Mouse (Mus musculus) embryonic facial prominence, embryonic 12.5 days (tissue): ENCODE measurements at regions not wholly inside any gene's neighbourhood (a gene's known extent, or its start where the extent isn't known, plus 50 kb on each side); places are given as distances from the start of the nearest gene placed in this dataset.

ENCODE experiments used
- ATAC-seq: fragments of 200-750 bp; cut with Nextera tagmentation; 2 replicates; pipeline ENCODE4 v1.8.0; 2017; ENCODE audit not compliant: insufficient number of reproducible peaks, insufficient read depth, low FRiP score, low TSS enrichment
- H3K27ac ChIP-seq: fragments of 300-500 bp; sonication (generic); 2 replicates; pipeline ENCODE4 v1.5.1; 2016; ENCODE audit warnings: mild to moderate bottlenecking
- H3K27me3 ChIP-seq: fragments of 300-500 bp; sonication (generic); 2 replicates; pipeline ENCODE4 v1.6.1; 2016; ENCODE audit warnings: mild to moderate bottlenecking, moderate library complexity
- H3K36me3 ChIP-seq: fragments of 300-500 bp; sonication (generic); 2 replicates; pipeline ENCODE4 v1.6.1; 2016; ENCODE audit warnings: mild to moderate bottlenecking
- H3K4me1 ChIP-seq: fragments of 300-500 bp; sonication (generic); 2 replicates; pipeline ENCODE4 v1.6.1; 2016
- H3K4me2 ChIP-seq: fragments of 300-500 bp; sonication (generic); replicated peaks from 2 replicates; pipeline ENCODE4 v1.6.1; 2016; ENCODE audit warnings: mild to moderate bottlenecking, moderate library complexity
- H3K4me3 ChIP-seq: fragments of 300-500 bp; sonication (generic); 2 replicates; pipeline ENCODE4 v1.5.1; 2016; ENCODE audit warnings: mild to moderate bottlenecking
- H3K9ac ChIP-seq: fragments of 300-500 bp; sonication (generic); 2 replicates; pipeline ENCODE4 v1.6.1; 2016; ENCODE audit warnings: mild to moderate bottlenecking, moderate library complexity
- H3K9me3 ChIP-seq: fragments of 300-500 bp; sonication (generic); 2 replicates; pipeline ENCODE4 v1.6.1; 2016; ENCODE audit warnings: mild to moderate bottlenecking, moderate library complexity
- WGBS: fragments of 180-500 bp; shearing (Covaris S2); methylation state at CpG from one replicate; pipeline ENCODE4 v1.1.7; 2016; 5-methylcytosine and 5-hydroxymethylcytosine counted together

GRCm38 (mm10) chr3:82781464-82781863 is 94.8 kb downstream of the Rbm46 start:
- Histone ChIP-seq H3K27ac (no peak overlapping the region), H3K9me3 (no peaks in the 10 kb centered on the region), H3K4me1 (no peaks in the 10 kb centered on the region), H3K27me3 (no peaks in the 10 kb centered on the region), H3K4me3 (no peak overlapping the region), H3K9ac (no peak overlapping the region), H3K36me3 (no peaks in the 10 kb centered on the region), H3K4me2 (no peak overlapping the region)
- 81% methylated on average over 1 of the region's 1 CpGs for WGBS
- no peak for ATAC-seq

GRCm38 (mm10) chr3:82770512-82771270 is 105.6 kb downstream of the Rbm46 start:
- Histone ChIP-seq H3K9ac (no peak overlapping the region), H3K4me1 (no peaks in the 10 kb centered on the region), H3K36me3 (no peaks in the 10 kb centered on the region), H3K27me3 (no peaks in the 10 kb centered on the region), H3K4me2 (no peak overlapping the region), H3K27ac (no peak overlapping the region), H3K9me3 (no peaks in the 10 kb centered on the region), H3K4me3 (no peak overlapping the region)
- no peak for ATAC-seq
- WGBS: 91% methylated on average over 8 of the region's 8 CpGs

GRCm38 (mm10) chr3:82767484-82767883 is 108.8 kb downstream of the Rbm46 start:
- Histone ChIP-seq H3K4me3 (no peak overlapping the region), H3K9ac (no peak overlapping the region), H3K27ac (no peak overlapping the region), H3K36me3 (no peaks in the 10 kb centered on the region), H3K4me1 (no peaks in the 10 kb centered on the region), H3K9me3 (no peaks in the 10 kb centered on the region), H3K4me2 (no peak overlapping the region), H3K27me3 (no peaks in the 10 kb centered on the region)
- ATAC-seq: no peak
- WGBS: 43% methylated on average over 5 of the region's 5 CpGs

GRCm38 (mm10) chr3:82759946-82760345 is 116.3 kb downstream of the Rbm46 start:
- Histone ChIP-seq H3K27me3 (no peaks in the 10 kb centered on the region), H3K36me3 (no peaks in the 10 kb centered on the region), H3K4me2 (no peak overlapping the region), H3K4me3 (no peak overlapping the region), H3K27ac (no peak overlapping the region), H3K4me1 (no peaks in the 10 kb centered on the region), H3K9ac (no peak overlapping the region), H3K9me3 (no peaks in the 10 kb centered on the region)
- WGBS: 77% methylated on average over 2 of the region's 2 CpGs
- ATAC-seq: no peak

GRCm38 (mm10) chr3:82758967-82759366 is 117.3 kb downstream of the Rbm46 start:
- Histone ChIP-seq H3K4me1 (no peaks in the 10 kb centered on the region), H3K27ac (no peak overlapping the region), H3K9ac (no peak overlapping the region), H3K27me3 (no peaks in the 10 kb centered on the region), H3K4me2 (no peak overlapping the region), H3K4me3 (no peak overlapping the region), H3K9me3 (no peaks in the 10 kb centered on the region), H3K36me3 (no peaks in the 10 kb centered on the region)
- 80% methylated on average over 1 of the region's 1 CpGs for WGBS
- no peak for ATAC-seq

GRCm38 (mm10) chr3:82725546-82725945 is 150.7 kb downstream of the Rbm46 start:
- Histone ChIP-seq H3K4me3 (no peak overlapping the region), H3K27me3 (no peaks in the 10 kb centered on the region), H3K36me3 (no peaks in the 10 kb centered on the region), H3K4me2 (no peak overlapping the region), H3K9me3 (no peaks in the 10 kb centered on the region), H3K27ac (no peak overlapping the region), H3K9ac (no peak overlapping the region), H3K4me1 (no peaks in the 10 kb centered on the region)
- 25% methylated on average over 3 of the region's 3 CpGs for WGBS
- ATAC-seq: no peak

- WGBS: 87% methylated on average over 4 of the region's 4 CpGs
- no peak overlapping the region for H3K4me2 ChIP-seq
These were observed 159.7 kb upstream of the Npy2r start for GRCm38 (mm10) chr3:82707628-82708027.

GRCm38 (mm10) chr3:82692131-82692530 is 144.2 kb upstream of the Npy2r start:
- Histone ChIP-seq H3K9ac (no peak overlapping the region), H3K4me1 (no peaks in the 10 kb centered on the region), H3K9me3 (no peaks in the 10 kb centered on the region), H3K27me3 (no peaks in the 10 kb centered on the region), H3K4me2 (no peak overlapping the region), H3K36me3 (no peaks in the 10 kb centered on the region), H3K27ac (no peak overlapping the region), H3K4me3 (no peak overlapping the region)
- WGBS: 83% methylated on average over 2 of the region's 2 CpGs
- ATAC-seq: no peak

More at GRCm38 (mm10) chr3:82707628-82708027, 159.7 kb upstream of the Npy2r start:
- no peaks in the 10 kb centered on the region for H3K4me1 ChIP-seq
- H3K4me3 ChIP-seq: no peak overlapping the region
- H3K36me3 ChIP-seq: no peaks in the 10 kb centered on the region
- H3K9me3 ChIP-seq: no peaks in the 10 kb centered on the region
- no peak overlapping the region for H3K27ac ChIP-seq
- no peak for ATAC-seq
- H3K9ac ChIP-seq: no peak overlapping the region
- H3K27me3 ChIP-seq: no peaks in the 10 kb centered on the region

DNA sequence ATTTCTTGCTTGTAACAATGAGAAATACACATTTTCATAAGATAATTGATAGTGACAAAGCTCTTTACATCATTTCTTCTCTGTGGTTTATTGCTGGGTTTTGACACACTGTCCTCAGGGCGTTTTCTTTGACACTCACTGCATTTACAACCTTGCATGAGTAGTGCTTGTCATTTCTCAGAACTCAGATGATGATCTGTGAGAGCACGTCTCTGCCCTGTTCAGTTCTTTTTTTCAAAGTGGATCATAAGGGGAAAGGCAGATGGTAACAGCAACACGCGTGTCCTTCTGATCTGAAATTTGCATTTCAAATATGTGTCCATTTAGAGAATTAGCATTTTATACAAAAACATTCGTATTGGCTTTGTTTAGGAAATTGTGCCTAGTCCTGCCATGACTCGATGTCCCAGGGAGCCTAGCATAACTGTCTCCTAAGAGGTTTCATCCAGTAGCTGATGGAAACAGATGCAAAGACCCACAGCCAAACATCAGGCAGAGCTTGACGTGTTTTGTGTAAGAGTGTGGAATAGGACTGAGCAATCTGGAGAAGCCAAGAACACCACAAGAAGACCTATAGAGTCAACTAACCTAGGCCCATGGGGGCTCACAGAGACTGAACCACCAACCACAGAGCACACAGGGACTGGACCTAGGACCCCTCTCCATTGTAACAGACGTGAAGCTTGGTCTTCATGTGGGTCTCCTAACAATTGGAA is 108.4 kb upstream of the Npy2r start:
- 83% methylated on average over 8 of the region's 8 CpGs for WGBS
- H3K27ac ChIP-seq: no peak overlapping the region
- H3K27me3 ChIP-seq: no peaks in the 10 kb centered on the region
- no peaks in the 10 kb centered on the region for H3K4me1 ChIP-seq
- no peaks in the 10 kb centered on the region for H3K9me3 ChIP-seq
- no peaks in the 10 kb centered on the region for H3K36me3 ChIP-seq
- no peak overlapping the region for H3K4me2 ChIP-seq
- H3K9ac ChIP-seq: no peak overlapping the region
- no peak for ATAC-seq
- no peak overlapping the region for H3K4me3 ChIP-seq

- no peaks in the 10 kb centered on the region for H3K4me1 ChIP-seq
- H3K4me2 ChIP-seq: no peak overlapping the region
- H3K27ac ChIP-seq: no peak overlapping the region
- no peaks in the 10 kb centered on the region for H3K36me3 ChIP-seq
- no peak overlapping the region for H3K9ac ChIP-seq
- no peak for ATAC-seq
- no peaks in the 10 kb centered on the region for H3K9me3 ChIP-seq
- H3K27me3 ChIP-seq: no peaks in the 10 kb centered on the region
- no peak overlapping the region for H3K4me3 ChIP-seq
- WGBS: 80% methylated on average over 2 of the region's 2 CpGs
These were observed 104.5 kb upstream of the Npy2r start for GRCm38 (mm10) chr3:82652346-82652745.

DNA sequence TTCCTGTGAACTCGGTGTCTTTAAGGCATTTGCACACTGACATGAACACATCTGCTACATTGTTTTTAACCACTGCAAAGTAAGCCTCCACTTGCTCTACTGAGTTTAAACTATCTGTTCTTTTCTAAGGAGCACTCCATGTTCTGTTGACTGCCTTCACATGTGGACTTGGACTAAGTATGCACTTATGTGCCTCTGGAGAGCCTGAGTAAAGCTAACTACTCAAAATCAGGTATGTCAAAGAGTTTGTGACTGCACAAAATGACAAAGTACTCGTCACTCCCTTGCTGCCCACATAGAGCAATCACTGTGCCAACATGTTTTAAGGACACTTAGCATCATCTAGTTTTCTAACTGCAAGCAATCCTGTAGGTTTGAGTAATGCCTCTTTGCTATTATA is 92.2 kb upstream of the Npy2r start:
- no peaks in the 10 kb centered on the region for H3K36me3 ChIP-seq
- no peak overlapping the region for H3K4me2 ChIP-seq
- no peaks in the 10 kb centered on the region for H3K27me3 ChIP-seq
- ATAC-seq: no peak
- WGBS: 79% methylated on average over 2 of the region's 2 CpGs
- no peaks in the 10 kb centered on the region for H3K4me1 ChIP-seq
- no peak overlapping the region for H3K4me3 ChIP-seq
- no peak overlapping the region for H3K9ac ChIP-seq
- H3K27ac ChIP-seq: no peak overlapping the region
- H3K9me3 ChIP-seq: no peaks in the 10 kb centered on the region

DNA sequence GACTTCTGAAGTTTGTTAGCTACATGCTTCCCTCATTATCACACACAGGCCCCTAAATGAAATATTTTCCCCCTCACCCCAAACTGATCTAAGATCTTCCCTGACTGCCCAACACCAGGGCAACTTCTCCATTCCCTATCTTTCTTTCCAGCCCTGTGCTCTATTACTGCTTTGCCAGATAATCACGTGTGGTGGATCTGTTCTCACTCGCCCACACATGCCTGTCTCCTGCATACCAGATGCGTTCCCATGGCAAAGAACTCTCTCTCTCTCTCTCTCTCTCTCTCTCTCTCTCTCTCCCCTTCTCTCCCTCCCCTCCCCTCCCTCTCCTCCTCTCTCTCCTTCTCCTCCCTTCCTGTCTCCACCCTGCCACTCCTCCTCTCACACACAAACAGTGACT is 88.8 kb upstream of the Npy2r start:
- no peak overlapping the region for H3K4me2 ChIP-seq
- 22% methylated on average over 3 of the region's 3 CpGs for WGBS
- no peaks in the 10 kb centered on the region for H3K4me1 ChIP-seq
- H3K27me3 ChIP-seq: no peaks in the 10 kb centered on the region
- no peak overlapping the region for H3K9ac ChIP-seq
- no peak overlapping the region for H3K27ac ChIP-seq
- no peak overlapping the region for H3K4me3 ChIP-seq
- H3K36me3 ChIP-seq: no peaks in the 10 kb centered on the region
- ATAC-seq: peak; percentile 81
- no peaks in the 10 kb centered on the region for H3K9me3 ChIP-seq
